8 mouse cellular contexts compared by ENCODE assay signal in genomic region chr8:107139704-107140470, GRCm38 (mm10). TPM values are rescaled to one million over a fixed set of nuclear protein-coding genes. Genes with fewer than 3 reads are reported as not detected.
DNase-seq lines count a peak whose midpoint lies in the region; ATAC-seq and TF ChIP-seq lines count a peak whose summit lies in the region.

No protein-coding gene starts in this region.

- peak; percentile 66 for TF ChIP-seq EP300 in lung, postnatal 0 days (IDR thresholded peaks at IDR 0.05)

- no peak overlapping the region for H3K4me3 ChIP-seq in intestine, postnatal 0 days (ENCODE audit: low read depth, low read length)
- H3K4me3 ChIP-seq in lung, postnatal 0 days (ENCODE audit: low read depth, low read length), result no peak overlapping the region
- H3K4me3 ChIP-seq in left cerebral cortex, adult 2 months, result no peak overlapping the region

- no peaks in the 10 kb centered on the region for H3K9me3 ChIP-seq in intestine, postnatal 0 days (ENCODE audit: control insufficient read depth)
- no peaks in the 10 kb centered on the region for H3K9me3 ChIP-seq in lung, postnatal 0 days (ENCODE audit: low read length)

- DNase-seq in urinary bladder, postnatal 14 days (ENCODE audit: low spot score), result peak; percentile 55
- no peak for DNase-seq in urinary bladder, postnatal 4 days (ENCODE audit: low spot score in 2 of 2)
- DNase-seq in lung, postnatal 0 days (ENCODE audit: low spot score), result peak; percentile 91
- DNase-seq in cerebellum, adult 11 months, result no peak
- no peak for DNase-seq in left cerebral cortex, adult 2 months (ENCODE audit: extremely low spot score in 1 of 2, low spot score in 2 of 2)
- no peak for DNase-seq in cerebellum, postnatal 25 days

- no peak for TF ChIP-seq CTCF in intestine, postnatal 0 days (IDR thresholded peaks at IDR 0.05; ENCODE audit: low read depth)
- no peak for TF ChIP-seq CTCF in lung, postnatal 0 days (IDR thresholded peaks at IDR 0.05)
- TF ChIP-seq CTCF in left cerebral cortex, adult 2 months (IDR thresholded peaks at IDR 0.05), result no peak

- no peak overlapping the region; the same call in 1 of the 2 replicates for H3K4me2 ChIP-seq in intestine, postnatal 0 days (replicated peaks; ENCODE audit: low read depth)
- H3K4me2 ChIP-seq in lung, postnatal 0 days (replicated peaks; ENCODE audit: low read depth, low read length), result no peak overlapping the region

- WGBS in intestine, postnatal 0 days, result 40% methylated on average over 13 of the region's 13 CpGs
- 47% methylated on average over 13 of the region's 13 CpGs for WGBS in lung, postnatal 0 days

- intact Hi-C loops in left cerebral cortex, adult 2 months (cut with DNase I), result no loop called here

- peaks cover 19% of the 10 kb centered on the region; the same call in 1 of the 2 replicates for H3K4me1 ChIP-seq in intestine, postnatal 0 days (replicated peaks; ENCODE audit: control insufficient read depth, insufficient read depth, low read length)
- H3K4me1 ChIP-seq in lung, postnatal 0 days (ENCODE audit: insufficient read depth, low read depth, low read length), result peaks cover 2% of the 10 kb centered on the region; the same call in 1 of the 2 replicates

- H3K27ac ChIP-seq in intestine, postnatal 0 days (ENCODE audit: low read depth, low read length), result peak overlapping the region; percentile 64
- H3K27ac ChIP-seq in lung, postnatal 0 days (ENCODE audit: low read length), result peak overlapping the region; percentile 51; the same call in 1 of the 2 replicates
- H3K27ac ChIP-seq in left cerebral cortex, adult 2 months, result no peak overlapping the region

- no peak overlapping the region for H3K9ac ChIP-seq in intestine, postnatal 0 days (ENCODE audit: low read depth, low read length)
- no peak overlapping the region for H3K9ac ChIP-seq in lung, postnatal 0 days (replicated peaks; ENCODE audit: low read depth)

- no peaks in the 10 kb centered on the region for H3K27me3 ChIP-seq in intestine, postnatal 0 days (replicated peaks; ENCODE audit: control insufficient read depth, insufficient read depth, low read length)
- no peaks in the 10 kb centered on the region for H3K27me3 ChIP-seq in lung, postnatal 0 days (replicated peaks; ENCODE audit: insufficient read depth, low read length)

- H3K36me3 ChIP-seq in intestine, postnatal 0 days (ENCODE audit: control insufficient read depth, insufficient read depth), result no peaks in the 10 kb centered on the region
- no peaks in the 10 kb centered on the region for H3K36me3 ChIP-seq in lung, postnatal 0 days (ENCODE audit: insufficient read depth, low read length)

- ATAC-seq in erythroblast, adult 5-6 weeks (replicated peaks; ENCODE audit: low FRiP score, poor library complexity, severe bottlenecking), result peak; percentile 95
- peak; percentile 82 for ATAC-seq in intestine, postnatal 0 days
- ATAC-seq in lung, postnatal 0 days, result peak; percentile 96

RNA-seq across cellular contexts. Expression of gene Cyb5b, which starts 10.6 kb away (rescaled TPM):
- 10.2 and 21.3 TPM in 2 replicates for total RNA-seq in erythroblast, adult 5-6 weeks (2015; ENCODE audit: low replicate concordance)
- 8.1 and 12.8 TPM in 2 replicates for total RNA-seq in erythroblast, adult 5-6 weeks (2017; ENCODE audit: low replicate concordance)
- polyA plus RNA-seq in intestine, postnatal 0 days (2015; fragmentation: Nextera tagmentation; extraction: Ambion mirVana), result 93.2 and 103 TPM in 2 replicates
- 58.4 and 63.1 TPM in 2 replicates for polyA plus RNA-seq in lung, postnatal 0 days (2015; fragmentation: Nextera tagmentation; extraction: Ambion mirVana)
- 10 to 100 TPM; 92.3 to 93.6 TPM for total RNA-seq in left cerebral cortex, adult 2 months (2021)

RNA-seq across cellular contexts. Expression of gene Terf2, which starts 43.5 kb away (rescaled TPM):
- 9.2 and 14.2 TPM in 2 replicates for total RNA-seq in erythroblast, adult 5-6 weeks (2015; ENCODE audit: low replicate concordance)
- total RNA-seq in erythroblast, adult 5-6 weeks (2017; ENCODE audit: low replicate concordance), result 12.9 and 15.5 TPM in 2 replicates
- polyA plus RNA-seq in intestine, postnatal 0 days (2015; fragmentation: Nextera tagmentation; extraction: Ambion mirVana), result 11.2 and 12.1 TPM in 2 replicates
- polyA plus RNA-seq in lung, postnatal 0 days (2015; fragmentation: Nextera tagmentation; extraction: Ambion mirVana), result 13.1 and 13.2 TPM in 2 replicates
- 10 to 100 TPM; 39.1 to 39.2 TPM for total RNA-seq in left cerebral cortex, adult 2 months (2021)

Comparison
In these comparisons a context has a peak if more than half of its experiments do, and no peak if none do; other contexts are left out.
1. DNase-seq: peak in urinary bladder, postnatal 14 days (single experiment) and lung, postnatal 0 days (single experiment); none in urinary bladder, postnatal 4 days (0 of 2), cerebellum, adult 11 months (single experiment), left cerebral cortex, adult 2 months (0 of 2) and cerebellum, postnatal 25 days (0 of 2).
2. RNA of gene Cyb5b, which starts 10.6 kb away (total RNA-seq): 92.3 to 93.6 TPM in left cerebral cortex, adult 2 months; 8.1 to 21.3 TPM in erythroblast, adult 5-6 weeks; every median in the first group is over 4 times any median in the second.
3. Peak in every context shown above with its lines, with median percentiles within 50 percentile points of each other: ATAC-seq.